Mouse (Mus musculus) urinary bladder, adult 2 months (tissue): ENCODE measurements around the gene Ccl9. TPM values are rescaled to one million over a fixed set of nuclear protein-coding genes. Genes with fewer than 3 reads are reported as not detected.

Experiments used
- DNase-seq: peaks from one replicate; pipeline ENCODE4 v3.0.0; 2022; ENCODE audit warnings: low spot score
- polyA plus RNA-seq: library from polyadenylated mRNA; depleted of rRNA; stranded (reverse); fragments of >200 nt; gene quantifications from 2 replicates; pipeline ENCODE4 v1.2.3, GENCODE M21; 2012; rRNA removed

The Ccl9 gene
- polyA plus RNA-seq, 1 experiment = 19.7 TPM

DNA sequence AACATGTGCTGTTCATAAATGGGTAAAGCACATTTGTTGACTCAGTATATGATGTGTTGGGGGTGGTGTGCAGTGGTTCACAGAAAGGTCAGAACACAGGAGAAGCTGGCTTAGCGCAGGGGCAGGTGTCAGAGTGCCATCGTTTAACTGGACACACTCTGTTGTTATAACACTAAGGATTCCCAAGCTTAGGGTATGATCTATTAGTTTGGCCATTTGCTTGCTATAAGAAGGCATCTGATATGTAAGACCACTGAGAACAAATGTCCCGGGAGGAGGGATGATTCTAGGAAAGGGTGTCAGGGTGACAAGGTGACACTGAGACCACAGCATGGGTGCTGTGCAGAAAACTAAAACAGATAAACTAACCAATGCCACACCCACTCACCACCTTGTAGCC is 41.6 kb downstream of the Ccl9 start:
- DNase-seq = no peak

DNA sequence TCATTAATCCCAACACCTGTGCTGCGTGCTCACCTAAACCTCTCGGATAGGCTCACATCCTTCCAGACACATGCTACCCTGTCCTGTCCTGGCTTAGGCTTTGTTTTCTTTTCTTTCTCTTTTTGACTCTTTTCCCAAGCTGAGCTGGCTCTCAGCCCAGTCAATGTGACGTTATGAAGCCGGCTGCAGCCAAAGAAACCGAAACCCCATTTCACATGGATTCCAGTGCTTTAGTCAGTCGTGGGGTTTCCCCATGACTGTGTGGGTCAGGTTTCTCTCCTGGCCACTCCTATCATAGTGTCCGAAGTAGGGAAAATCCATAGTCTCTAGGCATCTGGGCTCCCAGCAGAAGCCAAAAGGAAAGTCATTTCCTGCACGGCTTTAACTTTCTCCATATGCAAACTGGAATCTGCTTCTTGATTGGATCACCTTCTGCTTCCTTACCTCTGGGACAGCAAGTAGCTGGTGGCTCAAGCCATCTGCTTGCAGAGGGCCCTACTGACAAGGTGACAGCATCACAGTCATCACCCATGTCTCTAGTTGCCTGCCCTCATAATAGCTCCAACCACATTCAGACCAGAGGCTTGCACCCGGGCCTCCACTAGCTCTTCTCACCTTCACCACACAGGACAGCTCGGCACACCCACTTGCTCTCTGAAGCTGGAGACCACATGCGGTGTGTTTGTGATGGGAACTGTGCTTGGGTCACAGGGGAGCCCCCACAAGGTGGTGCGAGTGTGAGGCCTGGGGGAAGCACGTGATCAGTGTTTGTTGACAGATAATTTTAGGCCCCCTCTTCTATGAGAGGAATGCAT is 43.6 kb downstream of the Ccl9 start:
- DNase-seq = no peak

DNA sequence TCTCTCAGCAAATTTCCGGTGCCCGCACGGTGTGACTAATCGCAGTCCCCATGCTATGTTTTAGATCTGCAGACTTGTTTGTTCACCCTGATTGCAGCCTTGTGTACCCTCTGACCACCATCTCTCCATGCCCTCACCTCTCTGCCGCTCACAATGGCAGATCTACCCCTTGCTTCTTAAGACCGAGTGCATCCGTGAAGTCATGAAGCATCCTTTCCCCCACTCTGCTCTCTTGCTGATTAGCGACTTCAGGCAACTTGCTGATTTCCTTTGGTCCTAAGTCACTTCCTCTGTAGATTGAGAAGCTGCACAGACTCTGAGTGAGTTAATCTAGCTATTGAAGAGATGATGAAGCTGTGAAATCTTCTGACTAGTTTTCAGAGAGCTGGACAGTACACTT is 44.3 kb downstream of the Ccl9 start:
- DNase-seq = no peak

DNA sequence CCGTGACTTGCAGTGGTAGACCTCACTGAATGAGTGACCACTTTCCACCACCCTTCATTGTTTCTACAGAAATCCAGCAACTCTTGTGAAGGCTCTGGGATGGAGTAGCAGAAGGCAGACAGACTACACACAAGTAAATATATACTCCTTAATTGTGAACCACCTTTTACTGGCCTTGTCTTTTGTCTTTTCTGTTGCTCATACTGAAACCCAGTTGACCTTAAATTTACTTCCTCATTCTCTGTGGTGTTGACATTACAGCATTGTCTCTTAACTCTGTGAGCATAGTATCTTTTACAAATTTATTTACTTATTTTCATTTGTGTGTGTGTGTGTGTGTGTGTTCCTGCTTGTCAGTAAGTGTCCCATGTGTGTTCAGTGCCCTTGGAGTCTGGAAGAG is 45.2 kb downstream of the Ccl9 start:
- DNase-seq = no peak

DNA sequence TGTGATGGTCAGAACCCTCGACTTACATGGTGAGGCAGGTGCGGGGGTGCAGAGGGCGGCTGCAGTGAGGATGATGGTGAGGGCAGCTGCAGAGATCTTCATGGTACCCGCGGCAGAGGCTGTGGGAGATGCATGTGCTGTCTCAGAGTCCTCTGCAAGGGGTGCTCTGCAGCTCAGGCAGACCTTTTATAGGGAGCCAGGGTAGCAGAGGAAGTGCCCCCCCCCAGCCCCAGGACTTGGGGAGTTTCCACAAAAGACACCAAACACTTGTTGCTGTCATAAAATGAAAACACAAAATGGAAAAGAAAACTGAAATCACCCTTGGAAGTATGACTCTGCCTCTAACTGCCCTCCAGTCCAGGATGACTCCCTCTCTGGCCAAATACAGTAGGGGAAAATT is 48.1 kb downstream of the Ccl9 start, which contains the start of gene Ccl5:
TSS of gene Ccl5 (minus strand) at position 159 of the 400 bp plus-strand sequence.
- no peak for DNase-seq

DNA sequence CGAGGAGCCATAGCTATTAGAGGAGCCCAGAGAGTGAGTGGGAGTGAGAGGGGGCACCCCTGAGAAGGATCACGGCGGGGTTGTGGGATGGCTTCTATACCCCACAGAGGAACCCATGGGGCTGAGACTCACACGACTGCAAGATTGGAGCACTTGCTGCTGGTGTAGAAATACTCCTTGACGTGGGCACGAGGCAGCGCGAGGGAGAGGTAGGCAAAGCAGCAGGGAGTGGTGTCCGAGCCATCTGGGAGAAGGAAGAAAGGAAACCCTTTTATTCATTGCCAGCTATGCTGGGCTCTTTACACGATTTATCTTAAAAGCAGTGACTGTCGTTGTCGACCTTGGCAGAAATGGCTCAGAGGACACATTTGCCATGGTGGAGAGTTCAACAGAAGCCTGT is 49.4 kb downstream of the Ccl9 start:
- DNase-seq = no peak

Other genes starting within 250 kb of the Ccl9 start
- gene Rasl10b, start 169.5 kb downstream of the Ccl9 start, polyA plus RNA-seq = 0.25 and 0.59 TPM in 2 replicates
- gene Gas2l2, start 149.2 kb downstream of the Ccl9 start, polyA plus RNA-seq = 0.14 and 0.19 TPM in 2 replicates
- 0.56 and 0.61 TPM in 2 replicates for gene 1700020L24Rik, start 141.0 kb downstream of the Ccl9 start, polyA plus RNA-seq
- gene Mmp28, start 115.6 kb downstream of the Ccl9 start, polyA plus RNA-seq = 12.7 and 16.8 TPM in 2 replicates
- gene Taf15, start 105.5 kb downstream of the Ccl9 start, polyA plus RNA-seq = 39.1 and 55.5 TPM in 2 replicates
- gene Heatr9, start 56.5 kb downstream of the Ccl9 start, polyA plus RNA-seq = 0.03 and 0.11 TPM in 2 replicates
- 14.9 and 15.6 TPM in 2 replicates for gene Ccl5, start 48.1 kb downstream of the Ccl9 start, polyA plus RNA-seq
- 40.2 and 42.6 TPM in 2 replicates for gene Ccl6, start 14.5 kb upstream of the Ccl9 start, polyA plus RNA-seq
- gene Rpl9-ps1, start 67.0 kb upstream of the Ccl9 start, polyA plus RNA-seq = not detected in 2 replicates
- gene Ccl3, start 70.7 kb upstream of the Ccl9 start, polyA plus RNA-seq = 0.67 and 0.94 TPM in 2 replicates
- 1.2 TPM in 2 replicates for gene Ccl4, start 83.9 kb upstream of the Ccl9 start, polyA plus RNA-seq
- 31.2 and 38.7 TPM in 2 replicates for gene Wfdc17, start 125.4 kb upstream of the Ccl9 start, polyA plus RNA-seq
- gene Wfdc18, start 130.4 kb upstream of the Ccl9 start, polyA plus RNA-seq = 0.15 TPM in 1 of 2 replicates, not detected in the other
- gene Wfdc21, start 168.3 kb upstream of the Ccl9 start, polyA plus RNA-seq = 1.4 and 1.6 TPM in 2 replicates
- 12.5 and 13.1 TPM in 2 replicates for gene Heatr6, start 175.1 kb upstream of the Ccl9 start, polyA plus RNA-seq